Mouse (Mus musculus) neural tube, embryonic 15.5 days (tissue): Measurements from ENCODE around the gene Gm5592. TPM values are rescaled to one million over a fixed set of nuclear protein-coding genes. Genes with fewer than 3 reads are reported as not detected.
"Not testable (repeated sequence)": the region's sequence is repeated elsewhere in the genome, so short reads cannot be mapped to it uniquely, and the experiment has no call there.

Source experiments
- ATAC-seq: fragments of 200-750 bp; cut with Nextera tagmentation; 2 replicates; pipeline ENCODE4 v1.8.0; 2017; ENCODE audit warnings: mild to moderate bottlenecking, moderate TSS enrichment, moderate library complexity; ENCODE audit not compliant: low FRiP score
- H3K27ac ChIP-seq: fragments of 300-500 bp; sonication (generic); replicated peaks from 2 replicates; pipeline ENCODE4 v1.5.1; 2015; ENCODE audit warnings: mild to moderate bottlenecking, inconsistent platforms
- H3K27me3 ChIP-seq: fragments of 300-500 bp; sonication (generic); replicated peaks from 2 replicates; pipeline ENCODE4 v1.6.1; 2015; ENCODE audit warnings: inconsistent platforms
- H3K36me3 ChIP-seq: fragments of 300-500 bp; sonication (generic); 2 replicates; pipeline ENCODE4 v1.6.1; 2015; ENCODE audit warnings: inconsistent platforms
- H3K4me1 ChIP-seq: fragments of 300-500 bp; sonication (generic); 2 replicates; pipeline ENCODE4 v1.6.1; 2015; ENCODE audit warnings: inconsistent platforms
- H3K4me2 ChIP-seq: fragments of 300-500 bp; sonication (generic); 2 replicates; pipeline ENCODE4 v1.6.1; 2015; ENCODE audit warnings: inconsistent platforms, mild to moderate bottlenecking, moderate library complexity
- H3K4me3 ChIP-seq: fragments of 300-500 bp; sonication (generic); replicated peaks from 2 replicates; pipeline ENCODE4 v1.5.1; 2015; ENCODE audit warnings: mild to moderate bottlenecking, inconsistent platforms
- H3K9ac ChIP-seq: fragments of 300-500 bp; sonication (generic); replicated peaks from 2 replicates; pipeline ENCODE4 v1.6.1; 2015; ENCODE audit warnings: mild to moderate bottlenecking, inconsistent platforms
- H3K9me3 ChIP-seq: fragments of 300-500 bp; sonication (generic); replicated peaks from 2 replicates; pipeline ENCODE4 v1.6.1; 2016; ENCODE audit warnings: inconsistent platforms
- WGBS: fragments of 180-500 bp; shearing (Covaris S2); methylation state at CpG from one replicate; pipeline ENCODE4 v1.1.7; 2015; ENCODE audit warnings: mixed read lengths; 5-methylcytosine and 5-hydroxymethylcytosine counted together
- polyA plus RNA-seq: library from polyadenylated mRNA; unstranded; fragments of >200 nt; fragmentation: Nextera tagmentation; extraction: Ambion mirVana; gene quantifications from 2 replicates; pipeline ENCODE4 v1.2.1, GENCODE M21; 2015

Gene Gm5592
- polyA plus RNA-seq = not detected in 2 replicates

DNA sequence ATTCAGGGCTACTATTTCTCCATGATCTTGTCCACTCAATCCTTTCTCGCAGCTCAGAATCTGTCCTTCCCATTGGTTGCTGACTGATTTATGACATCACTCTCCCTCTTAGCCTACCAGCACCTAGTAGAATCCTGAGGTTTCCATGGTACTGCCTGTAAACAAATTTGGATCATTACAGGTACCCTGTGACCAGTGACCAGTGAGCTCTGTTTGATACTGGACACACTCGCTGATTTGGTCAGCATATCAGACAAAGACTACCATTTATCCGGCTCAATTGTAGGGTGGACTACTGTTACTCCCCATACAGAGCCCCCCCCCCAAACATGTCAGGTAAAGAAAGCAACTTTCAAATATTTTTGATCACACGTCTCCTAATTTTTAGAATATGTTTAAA, at the start of gene Gm5592:
Gm5592 (plus strand) TSS at position 301 of the 400 bp plus-strand sequence.
- not testable (repeated sequence) for H3K27me3 ChIP-seq, H3K4me3 ChIP-seq, H3K27ac ChIP-seq, H3K4me2 ChIP-seq, H3K36me3 ChIP-seq, H3K4me1 ChIP-seq, ATAC-seq, H3K9ac ChIP-seq, H3K9me3 ChIP-seq
- 95% methylated on average over 4 of the region's 4 CpGs for WGBS

DNA sequence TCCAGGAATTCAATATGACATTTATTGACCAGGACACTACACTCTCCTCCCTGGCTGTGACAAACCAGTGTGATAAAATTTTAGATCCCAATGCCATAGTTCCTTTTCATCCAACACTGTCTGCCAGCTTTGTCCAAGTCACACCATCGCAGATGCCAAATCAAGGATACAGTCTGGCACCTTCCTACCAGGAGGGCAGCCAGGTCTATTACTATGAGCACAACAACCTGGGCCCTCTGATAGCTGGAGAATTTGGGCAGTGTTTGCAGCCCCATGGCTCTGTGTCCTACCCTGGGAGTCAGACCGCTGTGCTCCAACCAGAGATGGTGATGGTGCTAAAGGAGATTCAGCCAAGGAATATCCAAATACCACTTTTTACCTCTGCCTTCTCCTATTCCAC, 2.2 kb downstream of the Gm5592 start:
- not testable (repeated sequence) for H3K9me3 ChIP-seq, H3K4me2 ChIP-seq, H3K9ac ChIP-seq, H3K36me3 ChIP-seq, ATAC-seq, H3K4me1 ChIP-seq, H3K4me3 ChIP-seq, H3K27me3 ChIP-seq, H3K27ac ChIP-seq
- 89% methylated on average over 2 of the region's 2 CpGs for WGBS

DNA sequence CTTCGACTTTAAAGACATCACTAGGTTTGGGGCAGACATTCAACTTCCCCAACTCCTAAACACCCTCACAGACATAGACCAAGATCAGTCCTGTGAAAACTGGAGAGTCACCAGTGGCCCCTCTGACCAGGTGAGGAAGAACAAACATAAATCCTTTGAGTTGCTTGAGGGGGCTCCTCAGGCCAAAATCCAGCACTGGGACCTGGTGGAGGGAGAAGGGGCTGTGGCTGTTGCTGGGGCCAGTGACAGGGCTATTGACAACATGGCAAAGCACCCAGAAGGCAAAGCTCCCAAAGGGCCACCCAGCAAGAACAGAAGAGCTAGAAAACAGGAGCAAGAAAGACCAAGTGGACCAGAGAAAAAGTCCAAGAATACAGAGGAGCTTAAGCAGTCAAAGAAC, 4.2 kb downstream of the Gm5592 start:
- not testable (repeated sequence) for H3K27me3 ChIP-seq, H3K4me3 ChIP-seq, H3K4me2 ChIP-seq, H3K9ac ChIP-seq, H3K9me3 ChIP-seq, H3K4me1 ChIP-seq, ATAC-seq, H3K36me3 ChIP-seq, H3K27ac ChIP-seq
- WGBS = no CpG with 5 or more reads among the region's 1 CpGs

DNA sequence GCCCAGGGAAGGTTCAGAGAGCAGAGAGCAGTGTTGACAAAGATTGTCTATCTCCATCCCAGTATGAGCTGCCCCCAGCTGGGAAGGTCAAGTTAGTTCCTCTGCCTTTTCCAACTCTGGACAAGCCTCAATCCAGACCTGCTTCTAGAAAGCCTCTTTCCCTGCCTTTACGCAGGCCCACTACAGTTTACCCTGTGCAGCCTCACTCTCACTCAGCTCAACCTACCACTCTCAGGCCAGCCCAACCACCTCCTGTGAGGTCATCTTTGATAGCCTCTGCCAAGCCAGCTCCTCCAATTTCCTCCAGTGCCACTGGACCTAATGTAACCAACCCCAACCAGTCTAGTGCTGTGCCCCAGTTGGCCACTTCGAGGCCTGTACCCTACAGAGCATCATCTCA, 4.9 kb downstream of the Gm5592 start:
- not testable (repeated sequence) for H3K4me1 ChIP-seq, H3K27me3 ChIP-seq, H3K36me3 ChIP-seq, H3K27ac ChIP-seq, H3K9ac ChIP-seq, H3K9me3 ChIP-seq, H3K4me2 ChIP-seq, H3K4me3 ChIP-seq, ATAC-seq
- 65% methylated on average over 2 of the region's 2 CpGs for WGBS

DNA sequence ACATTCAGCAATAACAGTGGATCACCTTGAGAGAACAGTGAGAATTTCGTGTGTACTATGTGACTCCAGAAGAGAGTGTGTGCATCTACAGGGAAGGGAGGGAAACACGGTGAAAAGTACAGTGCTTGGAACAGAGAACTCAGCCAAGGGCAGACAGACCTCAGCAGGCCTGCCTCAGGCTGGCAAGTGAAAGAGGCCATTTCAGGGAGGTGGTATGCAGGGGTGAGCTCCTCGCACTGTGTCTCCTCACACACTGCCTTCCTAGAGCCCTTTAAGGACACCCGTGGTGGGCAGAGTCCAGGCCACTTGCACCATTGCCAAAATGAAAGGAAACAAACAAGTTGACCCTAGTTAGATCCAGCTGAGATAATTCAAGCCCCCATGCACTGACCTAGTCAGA, 40.0 kb downstream of the Gm5592 start:
- Histone ChIP-seq H3K36me3 (no peaks in the 10 kb centered on the region), H3K4me2 (no peak overlapping the region), H3K4me3 (no peak overlapping the region), H3K27me3 (no peaks in the 10 kb centered on the region), H3K9me3 (no peaks in the 10 kb centered on the region), H3K4me1 (no peaks in the 10 kb centered on the region), H3K9ac (no peak overlapping the region), H3K27ac (no peak overlapping the region)
- WGBS = 73% methylated on average over 4 of the region's 4 CpGs
- ATAC-seq = no peak

Other genes starting within 250 kb of the Gm5592 start
- not detected in 2 replicates for gene 4930433I11Rik, start 166.3 kb upstream of the Gm5592 start, polyA plus RNA-seq
- not detected in 2 replicates for gene Gm4884, start 121.1 kb upstream of the Gm5592 start, polyA plus RNA-seq
- 9.3 and 10.4 TPM in 2 replicates for gene AI987944, start 239.5 kb downstream of the Gm5592 start, polyA plus RNA-seq